Mouse (Mus musculus) megakaryocyte-erythroid progenitor cell, adult 5-6 weeks (primary cell): ENCODE data around the gene Phactr4. TPM values are rescaled to one million over a fixed set of nuclear protein-coding genes. Genes with fewer than 3 reads are reported as not detected.
"Not testable (repeated sequence)": the region's sequence is repeated elsewhere in the genome, so short reads cannot be mapped to it uniquely, and the experiment has no call there.

Experiments
- ATAC-seq: replicated peaks from 2 replicates; pipeline ENCODE4 v1.8.0; 2016; ENCODE audit warnings: mild to moderate bottlenecking, inconsistent platforms; ENCODE audit not compliant: severe bottlenecking, poor library complexity, low FRiP score, low TSS enrichment
- total RNA-seq, 2 experiments: library from RNA; stranded (forward) in 1 of 2; stranded (reverse) in 1 of 2; fragments of 200-1000, 215-1000 nt in 1 of 2; fragments of >200 nt in 1 of 2; fragmentation: Nextera tagmentation in 1 of 2; gene quantifications; 2 replicates each; pipeline ENCODE4 v1.2.3; 2014 to 2017

Gene Phactr4
- total RNA-seq, 2 experiments from 2014 or later = 19.5 to 72.8 TPM

- no peak for ATAC-seq
Observed at GRCm38 (mm10) chr4:132415966-132416365, 6.3 kb downstream of the Phactr4 start.

DNA sequence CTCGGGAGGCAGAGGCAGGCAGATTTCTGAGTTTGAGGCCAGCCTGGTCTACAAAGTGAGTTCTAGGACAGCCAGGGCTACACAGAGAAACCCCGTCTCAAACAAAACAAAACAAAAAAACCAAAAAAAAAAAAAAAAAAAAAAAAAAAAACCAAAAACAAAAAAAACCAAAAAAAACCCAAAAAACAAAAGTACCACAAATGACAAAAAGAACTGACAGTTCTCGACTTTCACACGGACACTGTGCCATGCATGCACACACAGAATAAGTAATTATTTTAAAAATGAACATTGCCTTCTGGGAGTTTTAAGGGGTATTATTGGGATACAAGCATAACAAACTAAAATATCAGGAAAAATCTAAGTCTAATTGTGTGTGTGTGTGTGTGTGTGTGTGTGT is 9.0 kb downstream of the Phactr4 start:
- not testable (repeated sequence) for ATAC-seq

DNA sequence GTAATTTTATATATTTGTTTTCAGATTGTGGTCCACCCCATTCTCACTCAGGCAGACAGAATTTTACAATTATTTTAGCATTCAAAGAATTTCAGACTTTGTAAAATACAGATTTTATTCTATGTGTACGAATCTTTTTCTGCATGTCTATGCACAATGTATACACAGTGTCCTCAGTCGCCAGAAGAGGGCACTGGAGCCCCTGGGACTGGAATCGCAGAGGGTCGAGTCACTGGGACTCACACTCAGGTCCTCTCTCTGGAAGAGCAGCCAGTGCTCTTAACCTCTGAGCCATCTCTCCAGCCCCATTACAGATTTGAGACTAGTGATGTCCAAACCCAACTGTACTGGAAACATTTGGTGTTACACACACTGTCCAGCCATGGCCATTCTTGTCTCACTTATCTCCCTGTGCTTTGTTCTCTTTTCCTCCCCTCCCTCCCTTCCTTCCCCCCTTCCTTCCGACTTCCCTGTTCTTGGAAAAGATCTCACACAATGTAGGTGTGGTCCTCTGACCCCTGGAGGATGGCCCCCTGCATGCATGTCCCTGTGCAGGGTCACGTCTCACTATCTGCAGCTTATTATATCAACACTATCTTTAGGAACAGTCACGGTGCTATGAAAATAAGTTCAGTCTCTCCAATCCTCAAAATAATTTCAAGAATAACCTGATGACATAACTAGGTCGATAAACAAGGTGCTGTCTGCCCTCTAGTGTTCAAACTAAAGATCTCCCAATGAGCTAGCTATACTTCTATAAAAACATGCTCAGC is 10.8 kb downstream of the Phactr4 start:
- peak; percentile 84 for ATAC-seq

- ATAC-seq = no peak
Observed at GRCm38 (mm10) chr4:132409587-132410229, 12.6 kb downstream of the Phactr4 start.

DNA sequence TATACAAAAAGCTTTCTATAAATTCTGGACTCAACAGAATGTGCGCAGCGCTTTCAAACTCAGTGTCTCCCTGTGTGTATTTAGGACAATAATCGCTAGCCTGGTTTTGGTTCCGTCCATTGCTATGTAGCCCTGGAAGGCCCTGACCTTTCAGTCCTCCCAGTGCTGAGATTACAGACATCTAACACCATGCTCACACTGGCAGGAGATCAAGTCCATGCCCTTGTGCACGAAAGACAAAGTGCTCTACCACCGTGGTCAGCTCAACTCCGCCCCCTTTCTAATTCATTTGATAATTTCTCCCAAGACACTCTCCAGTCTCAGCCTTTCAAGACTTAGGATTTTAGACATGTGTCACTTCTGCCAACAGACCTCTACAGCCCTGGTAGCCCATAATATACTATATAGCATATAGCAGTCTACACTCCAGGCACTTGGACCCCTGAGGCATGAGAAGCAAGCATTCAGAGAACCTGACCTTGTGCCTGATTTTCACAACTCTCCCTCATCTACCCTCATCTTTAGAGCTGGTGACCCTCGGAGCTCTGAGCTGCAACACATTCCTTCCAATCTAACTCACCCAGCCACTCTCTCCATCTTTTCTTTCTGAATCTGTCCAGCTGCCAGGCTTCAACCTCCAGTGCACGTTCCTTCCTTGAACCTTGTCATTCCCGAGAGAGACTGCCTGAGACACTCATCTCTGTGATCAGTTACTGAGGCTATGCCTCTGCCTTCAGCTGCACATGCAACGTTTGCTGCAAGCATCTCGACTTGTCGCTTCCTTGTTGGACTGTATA is 15.7 kb downstream of the Phactr4 start:
- no peak for ATAC-seq

DNA sequence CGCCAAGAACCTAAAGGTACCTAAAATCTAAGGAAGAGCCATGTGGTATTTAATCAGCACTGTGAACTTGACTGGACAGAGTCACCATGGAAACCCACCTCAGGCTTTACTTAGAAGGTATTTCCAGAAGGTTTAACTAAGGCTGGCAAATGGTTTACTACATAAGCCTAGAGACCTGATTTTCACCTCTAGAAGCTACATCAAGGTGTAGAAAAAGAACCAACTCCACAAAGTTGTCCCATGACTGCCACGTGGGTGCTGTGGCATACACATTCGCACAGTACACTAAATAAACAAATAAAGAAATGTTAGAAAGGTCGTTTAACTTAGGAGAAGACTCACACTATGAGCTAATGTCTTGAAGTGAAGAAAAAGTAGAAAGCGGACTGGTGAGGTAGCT is 17.7 kb downstream of the Phactr4 start:
- ATAC-seq = no peak

- ATAC-seq = no peak
Observed at GRCm38 (mm10) chr4:132403063-132403660, 19.1 kb downstream of the Phactr4 start.

- ATAC-seq = no peak
Observed at GRCm38 (mm10) chr4:132401016-132401415, 21.3 kb downstream of the Phactr4 start.

DNA sequence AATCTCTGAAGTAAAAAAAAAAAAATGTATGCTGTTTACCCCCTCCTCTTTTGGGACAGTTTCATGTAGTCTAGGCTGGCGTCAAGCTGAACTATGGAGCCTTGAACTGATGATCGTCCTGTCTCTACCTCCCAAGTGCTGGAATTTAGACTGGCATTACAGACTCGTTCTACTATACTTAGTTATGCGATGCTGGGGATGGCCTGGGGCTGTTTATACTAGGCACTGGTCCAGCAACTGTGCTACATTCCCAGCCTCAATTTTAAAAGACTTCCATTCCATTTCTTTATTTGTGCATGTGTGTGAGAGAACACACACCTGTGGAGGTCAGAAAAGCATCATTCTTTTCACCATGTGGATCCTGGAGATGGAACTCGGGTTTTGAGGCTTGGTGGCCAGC is 23.4 kb downstream of the Phactr4 start:
- ATAC-seq = no peak

GRCm38 (mm10) chr4:132398045-132398774 is 24.1 kb downstream of the Phactr4 start:
- peak; percentile 88 for ATAC-seq

GRCm38 (mm10) chr4:132397120-132397519 is 25.2 kb downstream of the Phactr4 start:
- no peak for ATAC-seq

GRCm38 (mm10) chr4:132396251-132396650 is 26.0 kb downstream of the Phactr4 start:
- ATAC-seq = no peak

DNA sequence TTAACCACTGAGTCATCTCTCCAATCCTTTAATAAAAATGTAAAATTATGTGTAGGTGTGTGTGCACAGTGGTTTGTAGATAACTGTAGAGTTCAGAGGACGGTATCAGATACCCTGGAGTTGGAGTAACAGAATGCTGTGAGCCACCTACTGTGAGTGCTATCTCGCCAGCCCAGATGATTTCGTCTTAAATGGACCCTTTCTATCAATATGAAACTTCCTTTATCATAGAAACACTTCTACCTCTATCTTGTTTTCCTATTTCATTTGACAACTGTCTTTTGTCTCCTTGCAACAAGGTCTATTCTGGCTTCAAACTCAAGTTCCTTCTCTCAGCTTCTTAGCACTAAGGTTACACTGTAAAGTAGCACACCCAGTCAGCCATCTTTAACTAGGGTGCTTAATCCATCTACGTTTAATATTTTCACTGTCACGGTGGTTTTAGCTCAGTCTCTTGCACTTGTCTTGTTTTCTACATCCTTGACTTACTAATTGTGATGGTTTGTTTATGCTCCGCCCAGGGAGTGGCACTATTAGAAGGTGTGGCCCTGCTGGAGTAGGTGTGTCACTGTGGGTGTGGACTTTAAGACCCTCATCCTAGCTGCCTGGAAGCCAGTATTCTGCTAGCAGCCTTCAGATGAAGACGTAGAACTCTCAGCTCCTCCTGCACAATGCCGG is 31.1 kb downstream of the Phactr4 start:
- peak; percentile 98 for ATAC-seq

GRCm38 (mm10) chr4:132389302-132389701 is 33.0 kb downstream of the Phactr4 start:
- no peak for ATAC-seq

DNA sequence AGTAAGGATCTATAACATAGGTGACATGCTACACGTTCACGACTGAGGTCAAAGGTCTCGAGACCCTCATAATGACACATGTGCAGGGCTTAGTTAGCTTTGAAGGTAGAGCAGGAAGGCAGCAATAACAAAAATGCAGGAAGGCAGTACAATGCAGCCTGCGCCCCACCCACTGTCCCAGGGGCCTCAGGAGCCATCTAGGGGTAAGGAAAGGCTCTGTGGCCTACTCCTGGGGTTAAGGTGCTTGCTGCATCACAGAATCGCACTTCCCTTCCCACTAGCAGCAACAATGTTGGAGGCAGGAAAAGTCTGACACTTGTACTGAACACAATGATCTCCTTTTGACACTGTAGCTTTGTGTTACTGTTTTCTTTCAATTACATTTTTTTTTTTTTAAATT is 34.7 kb downstream of the Phactr4 start:
- ATAC-seq = no peak

- ATAC-seq = no peak
Observed at GRCm38 (mm10) chr4:132386846-132387245, 35.4 kb downstream of the Phactr4 start.

DNA sequence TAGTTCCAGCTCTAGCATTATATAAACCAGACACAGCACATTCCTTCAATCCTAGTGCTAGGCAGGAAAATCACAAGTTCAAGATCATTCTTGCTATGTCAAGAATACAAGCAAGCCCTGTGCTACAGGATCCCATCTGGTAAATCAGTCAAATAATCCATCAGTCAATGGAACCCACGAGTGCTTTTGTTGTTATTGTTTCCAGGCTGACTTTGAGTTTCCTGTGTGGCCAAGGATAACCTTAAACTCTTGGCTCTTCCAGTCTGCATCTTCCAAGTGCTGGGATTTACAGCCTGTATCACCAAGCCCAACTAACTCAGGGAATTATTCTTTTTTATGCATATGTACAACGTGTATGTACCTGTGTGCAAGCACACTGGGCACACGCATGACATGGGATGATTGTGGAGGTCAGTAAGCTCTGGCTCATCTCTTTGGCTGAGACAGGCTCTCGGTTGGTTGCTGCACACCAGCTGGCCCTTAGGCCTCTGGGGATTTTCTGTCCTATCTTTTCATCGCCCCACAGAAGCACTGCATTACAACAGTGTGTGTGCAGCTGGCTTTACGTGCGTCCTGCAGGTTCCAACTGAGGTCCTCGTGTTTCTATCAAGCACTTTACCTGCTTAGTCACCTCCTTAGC is 36.4 kb downstream of the Phactr4 start:
- ATAC-seq = no peak

- ATAC-seq = peak; percentile 76
Observed at GRCm38 (mm10) chr4:132383455-132383854, 38.8 kb downstream of the Phactr4 start.
